Mouse (Mus musculus): ENCODE measurements at regions not wholly inside any gene's neighbourhood (a gene's known extent, or its start where the extent isn't known, plus 50 kb on each side); places are given as distances from the start of the nearest gene placed in this dataset.

GRCm38 (mm10) chr14:58687814-58688213, 454.9 kb downstream of the 1700129C05Rik start:
- DNase-seq (ENCODE audit: low read depth, low spot score): no peak

- DNase-seq (ENCODE audit: low read depth, low spot score): no peak
Measured at GRCm38 (mm10) chr14:58678781-58679180, 463.9 kb downstream of the 1700129C05Rik start.

- DNase-seq (ENCODE audit: low read depth, low spot score): no peak
Measured at GRCm38 (mm10) chr14:58678126-58678656, 464.5 kb downstream of the 1700129C05Rik start.

- no peak for DNase-seq (ENCODE audit: low read depth, low spot score)
Measured at GRCm38 (mm10) chr14:58675146-58675545, 467.5 kb downstream of the 1700129C05Rik start.

- DNase-seq (ENCODE audit: low read depth, low spot score): no peak
Measured at GRCm38 (mm10) chr14:58663946-58664345, 478.7 kb downstream of the 1700129C05Rik start.

- DNase-seq (ENCODE audit: low read depth, low spot score): no peak
Measured at GRCm38 (mm10) chr14:58662601-58663000, 480.1 kb downstream of the 1700129C05Rik start.

- DNase-seq (ENCODE audit: low read depth, low spot score): no peak
Measured at GRCm38 (mm10) chr14:58661416-58661815, 481.3 kb downstream of the 1700129C05Rik start.

- DNase-seq (ENCODE audit: low read depth, low spot score): no peak
Measured at GRCm38 (mm10) chr14:58657263-58657662, 485.4 kb downstream of the 1700129C05Rik start.

- DNase-seq (ENCODE audit: low read depth, low spot score): no peak
Measured at GRCm38 (mm10) chr14:58656935-58657238, 485.8 kb downstream of the 1700129C05Rik start.

- DNase-seq (ENCODE audit: low read depth, low spot score): peak; percentile 45
Measured at GRCm38 (mm10) chr14:58656212-58656934, 486.3 kb downstream of the 1700129C05Rik start.

GRCm38 (mm10) chr14:58653026-58653425, 489.7 kb downstream of the 1700129C05Rik start:
- DNase-seq (ENCODE audit: low read depth, low spot score): no peak

GRCm38 (mm10) chr14:58652004-58652403, 490.7 kb downstream of the 1700129C05Rik start:
- no peak for DNase-seq (ENCODE audit: low read depth, low spot score)

GRCm38 (mm10) chr14:58651210-58651609, 491.5 kb downstream of the 1700129C05Rik start:
- DNase-seq (ENCODE audit: low read depth, low spot score): no peak

- DNase-seq (ENCODE audit: low read depth, low spot score): no peak
Measured at GRCm38 (mm10) chr14:58638337-58638696, 504.4 kb downstream of the 1700129C05Rik start.

GRCm38 (mm10) chr14:58637405-58638336, 505.0 kb downstream of the 1700129C05Rik start:
- DNase-seq (ENCODE audit: low read depth, low spot score): no peak

- DNase-seq (ENCODE audit: low read depth, low spot score): no peak
Measured at GRCm38 (mm10) chr14:58631221-58631620, 511.5 kb downstream of the 1700129C05Rik start.

GRCm38 (mm10) chr14:58628266-58628665, 514.4 kb downstream of the 1700129C05Rik start:
- DNase-seq (ENCODE audit: low read depth, low spot score): no peak

GRCm38 (mm10) chr14:58626506-58627256, 516.0 kb downstream of the 1700129C05Rik start:
- DNase-seq (ENCODE audit: low read depth, low spot score): no peak

- DNase-seq (ENCODE audit: low read depth, low spot score): no peak
Measured at GRCm38 (mm10) chr14:58620186-58620585, 522.5 kb downstream of the 1700129C05Rik start.

- DNase-seq (ENCODE audit: low read depth, low spot score): no peak
Measured at GRCm38 (mm10) chr14:58617656-58618055, 525.0 kb downstream of the 1700129C05Rik start.

- peak; percentile 12 for DNase-seq (ENCODE audit: low read depth, low spot score)
Measured at GRCm38 (mm10) chr14:58608216-58608615, 534.5 kb downstream of the 1700129C05Rik start.

GRCm38 (mm10) chr14:58607734-58608133, 535.0 kb downstream of the 1700129C05Rik start:
- no peak for DNase-seq (ENCODE audit: low read depth, low spot score)

Measured in ES-CJ7 (cell line).